Mouse (Mus musculus): Measurements from ENCODE around the gene Adamtsl1.

GRCm38 (mm10) chr4:85823952-85824704 lies 310.2 kb downstream of the Adamtsl1 start:
- no peak for TF ChIP-seq POLR2A (IDR thresholded peaks at IDR 0.05; ENCODE audit: insufficient read length, low read depth)
- TF ChIP-seq CEBPB (IDR thresholded peaks at IDR 0.05; ENCODE audit: insufficient read depth, poor library complexity, severe bottlenecking), result no peak
- TF ChIP-seq TCF12 (IDR thresholded peaks at IDR 0.05; ENCODE audit: insufficient read depth, poor library complexity, severe bottlenecking), result no peak
- no peak for TF ChIP-seq E2F4 (IDR thresholded peaks at IDR 0.05; ENCODE audit: insufficient read depth)

Measured in myocyte (in vitro differentiated cells).